Mouse (Mus musculus): ENCODE measurements around the gene Tmem178.

Tmem178 gene

GRCm38 (mm10) chr17:81045115-81045514 lies 100.7 kb downstream of the Tmem178 start:
- DNase-seq (ENCODE audit: extremely low read depth, low read depth, low spot score): no peak

- no peak for DNase-seq (ENCODE audit: extremely low read depth, low read depth, low spot score)
Observed at GRCm38 (mm10) chr17:81045525-81046150, 101.2 kb downstream of the Tmem178 start.

- no peak for DNase-seq (ENCODE audit: extremely low read depth, low read depth, low spot score)
Observed at GRCm38 (mm10) chr17:81047930-81048564, 103.6 kb downstream of the Tmem178 start.
